Mouse (Mus musculus) G1E (cell line): Measurements from ENCODE around the gene Fam43b. TPM values are rescaled to one million over a fixed set of nuclear protein-coding genes. Genes with fewer than 3 reads are reported as not detected.

Source experiments
- ATAC-seq: 2 replicates; pipeline ENCODE4 v1.8.0; 2016; ENCODE audit warnings: mild to moderate bottlenecking; ENCODE audit not compliant: insufficient number of reproducible peaks, poor library complexity, low FRiP score, severe bottlenecking; ENCODE audit errors: extremely low read depth
- DNase-seq: peaks from one replicate; pipeline ENCODE4 v3.0.0; 2012; ENCODE audit warnings: low spot score
- H3K27me3 ChIP-seq: 2 replicates; pipeline ENCODE4 v1.6.1; 2012; ENCODE audit warnings: mild to moderate bottlenecking, low read length, inconsistent platforms; ENCODE audit not compliant: insufficient read depth
- H3K36me3 ChIP-seq: replicated peaks from 2 replicates; pipeline ENCODE3; 2012; ENCODE audit warnings: mild to moderate bottlenecking, inconsistent platforms
- H3K4me1 ChIP-seq: 2 replicates; pipeline ENCODE4 v1.6.1; 2012; ENCODE audit warnings: low read depth, low read length, inconsistent platforms, mixed read lengths; ENCODE audit not compliant: insufficient read depth
- H3K4me3 ChIP-seq: 2 replicates; pipeline ENCODE4 v1.5.1; 2012; ENCODE audit warnings: low read depth, mild to moderate bottlenecking, inconsistent platforms, low read length, moderate library complexity, mixed read lengths
- H3K9me3 ChIP-seq: replicated peaks from 2 replicates; pipeline ENCODE4 v1.6.1; 2012; ENCODE audit warnings: inconsistent platforms
- CTCF ChIP-seq: IDR thresholded peaks from 2 replicates; pipeline ENCODE4 v1.5.1; 2012; ENCODE audit warnings: low read depth, low read length, inconsistent platforms, mixed read lengths
- GATA1 ChIP-seq: IDR thresholded peaks from 2 replicates; pipeline ENCODE4 v1.6.1; 2012; ENCODE audit warnings: borderline replicate concordance, low read length, inconsistent platforms, mixed read lengths
- GATA2 ChIP-seq: IDR thresholded peaks from 2 replicates; pipeline ENCODE4 v1.6.1; 2012; ENCODE audit warnings: low read depth, low read length, inconsistent platforms, borderline replicate concordance
- POLR2AphosphoS5 ChIP-seq: IDR thresholded peaks from 2 replicates; pipeline ENCODE4 v1.6.1; 2012; ENCODE audit warnings: low read depth, low read length, inconsistent platforms; ENCODE audit not compliant: insufficient replicate concordance
- TAL1 ChIP-seq: conservative IDR thresholded peaks from 2 replicates; pipeline ENCODE4 v1.6.1; 2012; ENCODE audit warnings: low read depth, low read length, inconsistent platforms, mixed read lengths
- polyA plus RNA-seq: library from polyadenylated mRNA; stranded (reverse); fragments of >175 nt; gene quantifications from 2 replicates; pipeline ENCODE4 v1.2.3, GENCODE M21; 2012
- total RNA-seq, 2 experiments: library from RNA; stranded (forward) in 1 of 2; stranded (reverse) in 1 of 2; fragments of 200-1000 nt in 1 of 2; fragments of >200 nt in 1 of 2; fragmentation: Nextera tagmentation in 1 of 2; gene quantifications; 2 replicates each; pipeline ENCODE4 v1.2.3; 2014 to 2017

The Fam43b gene
- total and polyA plus RNA-seq, 3 experiments, result 0.11 TPM; not detected in 2

DNA sequence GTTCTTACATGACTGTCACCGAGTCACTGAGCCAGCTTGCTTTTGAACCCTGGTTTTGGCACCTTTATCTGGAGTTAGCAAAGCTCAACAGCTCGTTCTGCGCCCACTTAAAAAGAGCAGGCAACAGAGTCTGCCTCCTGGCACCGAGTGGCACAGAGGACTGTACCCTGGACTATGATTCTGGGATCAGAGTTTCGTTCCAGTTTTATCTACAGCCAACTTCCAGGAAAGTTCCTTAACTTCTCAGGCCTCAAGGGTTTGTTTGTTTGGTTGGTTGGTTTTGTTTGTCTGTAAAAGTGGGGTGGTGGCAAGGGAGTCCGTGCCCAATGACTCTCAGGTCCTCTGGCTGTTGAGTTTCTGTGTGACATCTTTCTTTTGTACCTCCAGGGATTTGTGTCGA, 47.6 kb downstream of the Fam43b start:
- TF ChIP-seq TAL1 (no peak), CTCF (no peak), POLR2AphosphoS5 (no peak), GATA2 (no peak), GATA1 (no peak)
- DNase-seq, result no peak
- no peak overlapping the region for H3K4me3 ChIP-seq
- H3K27me3 ChIP-seq, result no peaks in the 10 kb centered on the region; the same call in 1 of the 2 replicates
- no peaks in the 10 kb centered on the region for H3K9me3 ChIP-seq
- no peaks in the 10 kb centered on the region for H3K4me1 ChIP-seq
- H3K36me3 ChIP-seq, result no peaks in the 10 kb centered on the region
- no peak for ATAC-seq

DNA sequence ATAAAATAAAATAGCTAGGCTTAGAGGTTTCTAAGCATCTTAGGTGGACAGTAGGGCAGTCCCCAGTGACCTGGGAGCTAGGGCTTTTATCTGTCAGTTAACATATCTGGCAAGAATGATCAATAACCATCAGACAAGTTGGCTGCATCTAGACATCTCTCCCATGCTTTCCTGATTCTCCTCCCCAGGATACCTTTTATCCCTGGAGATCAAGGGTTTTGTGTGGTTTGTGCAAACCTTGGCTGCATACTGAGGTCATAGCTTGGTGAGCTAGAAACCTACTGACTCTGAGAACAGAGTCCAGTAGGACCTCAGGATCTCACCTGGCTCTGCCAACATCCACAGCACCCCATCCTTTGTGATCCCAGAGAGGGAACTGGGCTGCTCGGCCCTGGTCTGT, 49.0 kb downstream of the Fam43b start:
- H3K4me3 ChIP-seq, result no peak overlapping the region
- H3K36me3 ChIP-seq, result no peaks in the 10 kb centered on the region
- DNase-seq (no peak), ATAC-seq (no peak)
- H3K4me1 ChIP-seq, result no peaks in the 10 kb centered on the region
- H3K27me3 ChIP-seq, result no peaks in the 10 kb centered on the region; the same call in 1 of the 2 replicates
- no peaks in the 10 kb centered on the region for H3K9me3 ChIP-seq
- TF ChIP-seq TAL1 (no peak), GATA2 (no peak), CTCF (no peak), GATA1 (no peak)

DNA sequence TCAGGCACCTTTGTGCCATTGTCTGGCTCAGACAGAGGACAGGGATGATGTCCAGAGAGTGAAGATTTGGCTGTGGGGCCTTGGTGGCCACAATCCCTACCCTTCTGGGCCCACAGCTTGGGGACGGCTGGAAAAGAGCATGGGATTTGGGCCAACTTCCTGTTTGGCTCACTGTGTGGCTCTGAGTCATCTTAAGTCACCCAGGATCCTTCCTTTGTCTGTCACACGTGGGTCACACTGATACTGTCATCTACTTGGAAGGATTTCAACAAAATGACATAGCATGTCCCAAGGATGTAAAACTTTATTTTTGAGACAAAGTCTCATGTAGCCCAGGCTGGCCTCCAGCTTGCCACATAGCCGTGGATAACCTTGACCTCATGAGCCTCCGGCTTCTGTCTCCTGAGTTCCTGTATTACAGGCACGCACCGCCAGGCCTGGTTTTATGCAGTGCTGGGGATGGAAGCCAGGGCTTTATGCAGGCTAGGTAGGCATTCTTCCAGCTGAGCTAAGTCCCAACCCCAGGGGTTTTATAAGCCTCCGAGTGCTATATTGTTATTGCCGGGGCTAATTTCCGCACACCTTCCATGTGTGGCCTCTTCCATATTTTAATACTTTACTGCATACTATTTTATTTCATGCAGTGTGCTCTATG, 51.3 kb downstream of the Fam43b start:
- Histone ChIP-seq H3K9me3 (no peaks in the 10 kb centered on the region), H3K4me3 (no peak overlapping the region), H3K36me3 (no peaks in the 10 kb centered on the region), H3K27me3 (peaks cover 14% of the 10 kb centered on the region), H3K4me1 (no peaks in the 10 kb centered on the region)
- ATAC-seq (no peak), DNase-seq (no peak)
- TF ChIP-seq CTCF (no peak), GATA2 (no peak), POLR2AphosphoS5 (no peak), TAL1 (no peak), GATA1 (no peak)

Other genes with a start within 250 kb of the Fam43b start
- 179 and 216 TPM in 2 replicates for gene Hp1bp3, start 180.2 kb downstream of the Fam43b start, total RNA-seq (2014; fragmentation: Nextera tagmentation)
- gene Hp1bp3, start 180.2 kb downstream of the Fam43b start, total RNA-seq (2017), result 118 and 127 TPM in 2 replicates
- 41.6 TPM in 2 replicates for gene Hp1bp3, start 180.2 kb downstream of the Fam43b start, polyA plus RNA-seq
- 0.68 and 2.0 TPM in 2 replicates for gene Sh2d5, start 146.1 kb downstream of the Fam43b start, total RNA-seq (2014; fragmentation: Nextera tagmentation)
- 0.55 and 0.99 TPM in 2 replicates for gene Sh2d5, start 146.1 kb downstream of the Fam43b start, total RNA-seq (2017)
- 0.61 and 0.81 TPM in 2 replicates for gene Sh2d5, start 146.1 kb downstream of the Fam43b start, polyA plus RNA-seq
- not detected in 2 replicates for gene Kif17, start 146.1 kb downstream of the Fam43b start, total RNA-seq (2014; fragmentation: Nextera tagmentation)
- 0.16 TPM in 1 of 2 replicates, not detected in the other for gene Kif17, start 146.1 kb downstream of the Fam43b start, total RNA-seq (2017)
- gene Kif17, start 146.1 kb downstream of the Fam43b start, polyA plus RNA-seq, result 0.13 and 0.16 TPM in 2 replicates
- 159 and 162 TPM in 2 replicates for gene Ddost, start 91.8 kb downstream of the Fam43b start, total RNA-seq (2014; fragmentation: Nextera tagmentation)
- 63.3 and 81.3 TPM in 2 replicates for gene Ddost, start 91.8 kb downstream of the Fam43b start, total RNA-seq (2017)
- gene Ddost, start 91.8 kb downstream of the Fam43b start, polyA plus RNA-seq, result 93.2 and 99.4 TPM in 2 replicates
- 9.3 and 15.0 TPM in 2 replicates for gene Pink1, start 70.2 kb downstream of the Fam43b start, total RNA-seq (2014; fragmentation: Nextera tagmentation)
- gene Pink1, start 70.2 kb downstream of the Fam43b start, total RNA-seq (2017), result 19.4 and 27.0 TPM in 2 replicates
- gene Pink1, start 70.2 kb downstream of the Fam43b start, polyA plus RNA-seq, result 26.5 and 30.1 TPM in 2 replicates
- not detected in 2 replicates for gene Cda, start 28.5 kb downstream of the Fam43b start, total RNA-seq (2014; fragmentation: Nextera tagmentation)
- not detected in 2 replicates for gene Cda, start 28.5 kb downstream of the Fam43b start, total RNA-seq (2017)
- not detected in 2 replicates for gene Cda, start 28.5 kb downstream of the Fam43b start, polyA plus RNA-seq
- gene Mul1, start 38.1 kb upstream of the Fam43b start, total RNA-seq (2014; fragmentation: Nextera tagmentation), result 8.6 and 10.5 TPM in 2 replicates
- 9.2 TPM in 2 replicates for gene Mul1, start 38.1 kb upstream of the Fam43b start, total RNA-seq (2017)
- 41.4 and 53.3 TPM in 2 replicates for gene Mul1, start 38.1 kb upstream of the Fam43b start, polyA plus RNA-seq
- 3.0 TPM in 2 replicates for gene Camk2n1, start 57.8 kb upstream of the Fam43b start, total RNA-seq (2014; fragmentation: Nextera tagmentation)
- 1.5 and 1.6 TPM in 2 replicates for gene Camk2n1, start 57.8 kb upstream of the Fam43b start, total RNA-seq (2017)
- 3.7 and 4.9 TPM in 2 replicates for gene Camk2n1, start 57.8 kb upstream of the Fam43b start, polyA plus RNA-seq
- not detected in 2 replicates for gene Vwa5b1, start 239.4 kb upstream of the Fam43b start, total RNA-seq (2014; fragmentation: Nextera tagmentation)
- gene Vwa5b1, start 239.4 kb upstream of the Fam43b start, total RNA-seq (2017), result 0.06 and 0.33 TPM in 2 replicates
- gene Vwa5b1, start 239.4 kb upstream of the Fam43b start, polyA plus RNA-seq, result not detected in 2 replicates